Mouse (Mus musculus) small intestine, adult 2 months (tissue): ENCODE data around the gene Uts2r.

ENCODE experiments used
- CTCF ChIP-seq: fragments of 200-500 bp; IDR thresholded peaks from 2 replicates; pipeline ENCODE4 v1.5.1; 2012; ENCODE audit warnings: low read depth, mild to moderate bottlenecking, control low read depth, inconsistent platforms, low read length, moderate library complexity, mixed read lengths; ENCODE audit not compliant: insufficient replicate concordance, insufficient read length; ENCODE audit errors: extremely low read depth
- POLR2A ChIP-seq: fragments of 200-500 bp; IDR thresholded peaks from 2 replicates; pipeline ENCODE4 v1.6.1; 2012; ENCODE audit warnings: low read depth, mild to moderate bottlenecking, control low read depth, inconsistent platforms, low read length, moderate library complexity

DNA sequence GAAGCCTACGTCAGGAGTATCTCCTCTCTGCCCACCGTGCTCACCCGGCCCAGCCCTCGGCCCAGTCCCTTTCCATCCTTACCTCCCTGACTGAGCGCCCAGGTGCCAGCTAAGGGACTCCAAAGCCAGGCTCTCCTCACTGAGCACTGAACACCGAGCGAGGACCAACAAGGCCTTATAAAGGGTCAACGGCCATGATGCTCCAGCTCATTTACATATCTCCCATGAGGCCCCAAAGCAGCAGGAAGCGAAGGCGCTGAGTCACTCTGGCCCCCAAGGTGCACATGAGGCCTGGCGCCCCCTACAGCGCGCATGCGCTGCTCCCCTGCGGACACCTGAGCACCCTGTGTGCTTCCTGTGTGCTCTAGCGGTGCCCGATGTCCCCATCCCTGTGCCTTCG is 42.0 kb upstream of the Uts2r start:
- TF ChIP-seq CTCF = no peak
- TF ChIP-seq POLR2A = no peak
